Mouse (Mus musculus) ES-E14 (cell line): ENCODE measurements at regions not wholly inside any gene's neighbourhood (a gene's known extent, or its start where the extent isn't known, plus 50 kb on each side); places are given as distances from the start of the nearest gene placed in this dataset.

ENCODE experiments used
- DNase-seq: peaks from one replicate; pipeline ENCODE4 v3.0.0-alpha.2; 2013; ENCODE audit warnings: low read depth, low spot score
- H3K27ac ChIP-seq: 2 replicates; pipeline ENCODE4 v1.5.1; 2012; ENCODE audit warnings: low read depth, mild to moderate bottlenecking, low read length, moderate library complexity, mixed read lengths; ENCODE audit not compliant: poor library complexity, insufficient read depth, severe bottlenecking
- H3K36me3 ChIP-seq: 2 replicates; pipeline ENCODE4 v1.6.1; 2012; ENCODE audit warnings: mild to moderate bottlenecking, low read length, moderate library complexity, mixed read lengths; ENCODE audit not compliant: control insufficient read depth, poor library complexity, insufficient read depth, severe bottlenecking
- H3K4me1 ChIP-seq, 2 experiments: fragments of 150-350 bp in 1 of 2; sonication (generic) in 1 of 2; 2 replicates each; pipeline ENCODE4 v1.6.1; 2012; ENCODE audit warnings: low read length in 2 of 2, mild to moderate bottlenecking in 1 of 2, mixed read lengths in 1 of 2; ENCODE audit not compliant: control insufficient read depth in 2 of 2, insufficient read depth in 2 of 2, poor library complexity in 1 of 2
- H3K4me3 ChIP-seq, 2 experiments: fragments of 150-350 bp in 1 of 2; sonication (generic) in 1 of 2; 2 replicates each; pipeline ENCODE4 v1.5.1; 2012; ENCODE audit warnings: low read length in 2 of 2, low read depth in 1 of 2, mild to moderate bottlenecking in 1 of 2, mixed read lengths in 1 of 2; ENCODE audit not compliant: insufficient read depth in 1 of 2, poor library complexity in 1 of 2, severe bottlenecking in 1 of 2
- H3K9ac ChIP-seq: 2 replicates; pipeline ENCODE4 v1.6.1; 2012; ENCODE audit warnings: low read depth, mild to moderate bottlenecking, low read length, mixed read lengths; ENCODE audit not compliant: poor library complexity, insufficient read depth, severe bottlenecking
- H3K9me3 ChIP-seq: fragments of 150-350 bp; sonication (generic); 2 replicates; pipeline ENCODE4 v1.6.1; 2012; ENCODE audit warnings: low read depth, mild to moderate bottlenecking, low read length; ENCODE audit not compliant: control insufficient read depth, insufficient read depth
- CHD2 ChIP-seq: IDR thresholded peaks from 2 replicates; pipeline ENCODE4 v1.6.1; 2014; ENCODE audit warnings: mild to moderate bottlenecking, low read depth, low read length, inconsistent platforms
- HCFC1 ChIP-seq: IDR thresholded peaks from 2 replicates; pipeline ENCODE4 v1.6.1; 2012; ENCODE audit warnings: low read length, inconsistent platforms, borderline replicate concordance; ENCODE audit not compliant: insufficient read depth
- MAFK ChIP-seq: IDR thresholded peaks from 2 replicates; pipeline ENCODE4 v1.6.1; 2014; ENCODE audit warnings: mild to moderate bottlenecking, low read depth, low read length, inconsistent platforms; ENCODE audit not compliant: insufficient read depth
- ZC3H11A ChIP-seq: IDR thresholded peaks from 2 replicates; pipeline ENCODE4 v1.6.1; 2012; ENCODE audit warnings: low read depth, mild to moderate bottlenecking, inconsistent platforms, low read length, borderline replicate concordance
- ZNF384 ChIP-seq: IDR thresholded peaks from 2 replicates; pipeline ENCODE4 v1.6.1; 2012; ENCODE audit warnings: low read depth, low read length, inconsistent platforms
- in situ Hi-C, 2 experiments: fragments of 600-800 bp; cut with MboI; formaldehyde crosslinking; loops; one replicate each; pipeline ENCODE4 v1.15.1; 2025; ENCODE audit warnings: low sequenced_read_pairs in 2 of 2, inconsistent platforms in 1 of 2; ENCODE audit not compliant: unreplicated experiment in 2 of 2

GRCm38 (mm10) chr3:131698070-131698750 lies 133.6 kb downstream of the Papss1 start:
- in situ Hi-C loops, result no loop called here
- no peak for DNase-seq
- no peak overlapping the region for H3K27ac ChIP-seq
- no peaks in the 10 kb centered on the region for H3K9me3 ChIP-seq
- H3K36me3 ChIP-seq, result no peaks in the 10 kb centered on the region
- H3K4me3 ChIP-seq, result no peak overlapping the region
- no peaks in the 10 kb centered on the region for H3K4me1 ChIP-seq
- TF ChIP-seq MAFK (no peak), ZNF384 (no peak), CHD2 (no peak), HCFC1 (no peak), ZC3H11A (no peak)
- no peak overlapping the region for H3K9ac ChIP-seq

- DNase-seq, result no peak
- Histone ChIP-seq H3K36me3 (no peaks in the 10 kb centered on the region), H3K4me1 (no peaks in the 10 kb centered on the region), H3K9ac (no peak overlapping the region), H3K27ac (no peak overlapping the region), H3K9me3 (no peaks in the 10 kb centered on the region), H3K4me3 (no peak overlapping the region)
- TF ChIP-seq ZC3H11A, result no peak
- TF ChIP-seq MAFK, result no peak
- no peak for TF ChIP-seq ZNF384
- no peak for TF ChIP-seq CHD2
- no peak for TF ChIP-seq HCFC1
- in situ Hi-C loops, result no loop called here
Measured at GRCm38 (mm10) chr3:131703134-131703533, 138.6 kb downstream of the Papss1 start.

- no peak for DNase-seq
- no peak for TF ChIP-seq MAFK
- no peak for TF ChIP-seq ZC3H11A
- Histone ChIP-seq H3K4me1 (no peaks in the 10 kb centered on the region), H3K4me3 (no peak overlapping the region), H3K9me3 (no peaks in the 10 kb centered on the region), H3K36me3 (no peaks in the 10 kb centered on the region), H3K27ac (no peak overlapping the region), H3K9ac (no peak overlapping the region)
- in situ Hi-C loops, result no loop called here
Measured at GRCm38 (mm10) chr3:131713532-131713931, 149.0 kb downstream of the Papss1 start.

GRCm38 (mm10) chr3:131718761-131719160 lies 154.2 kb downstream of the Papss1 start:
- Histone ChIP-seq H3K27ac (no peak overlapping the region), H3K4me3 (no peak overlapping the region), H3K9me3 (no peaks in the 10 kb centered on the region), H3K4me1 (no peaks in the 10 kb centered on the region), H3K36me3 (no peaks in the 10 kb centered on the region), H3K9ac (no peak overlapping the region)
- in situ Hi-C loops, result no loop called here
- no peak for DNase-seq
- no peak for TF ChIP-seq HCFC1
- no peak for TF ChIP-seq ZNF384

- no peak overlapping the region for H3K27ac ChIP-seq
- in situ Hi-C loops, result no loop called here
- H3K9me3 ChIP-seq, result no peaks in the 10 kb centered on the region
- no peak overlapping the region for H3K4me3 ChIP-seq
- no peak overlapping the region for H3K9ac ChIP-seq
- DNase-seq, result no peak
- TF ChIP-seq ZC3H11A (no peak), CHD2 (no peak), HCFC1 (no peak), MAFK (no peak), ZNF384 (no peak)
- H3K4me1 ChIP-seq, result no peaks in the 10 kb centered on the region
- no peaks in the 10 kb centered on the region for H3K36me3 ChIP-seq
Measured at GRCm38 (mm10) chr3:131728618-131729017, 164.1 kb downstream of the Papss1 start.
